Mouse (Mus musculus): ENCODE measurements around the gene Trio.
A peak's percentile ranks its signal among the peaks of the same experiment; 100 is the strongest.

The Trio gene

DNA sequence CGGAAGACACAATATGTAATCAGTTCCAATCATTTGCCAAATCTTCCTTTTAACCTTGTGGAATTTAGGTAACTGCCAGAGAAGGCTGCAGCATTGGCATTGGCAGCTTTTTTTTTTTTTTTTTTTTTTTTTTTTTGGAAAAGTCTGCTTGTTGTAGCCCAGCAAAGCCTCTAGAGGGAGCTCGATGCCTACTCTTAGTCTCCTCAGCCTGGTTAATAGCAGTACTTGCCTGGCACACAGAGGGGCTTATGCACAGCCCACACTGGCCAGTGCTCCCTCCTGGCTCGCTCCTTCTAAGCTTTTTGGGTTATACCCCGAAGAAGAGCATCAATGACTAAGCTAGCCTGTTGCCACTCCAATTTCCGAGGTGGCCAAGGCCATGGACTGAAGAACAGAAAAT, 106.1 kb downstream of the Trio start:
- peak; percentile 69 for DNase-seq

DNA sequence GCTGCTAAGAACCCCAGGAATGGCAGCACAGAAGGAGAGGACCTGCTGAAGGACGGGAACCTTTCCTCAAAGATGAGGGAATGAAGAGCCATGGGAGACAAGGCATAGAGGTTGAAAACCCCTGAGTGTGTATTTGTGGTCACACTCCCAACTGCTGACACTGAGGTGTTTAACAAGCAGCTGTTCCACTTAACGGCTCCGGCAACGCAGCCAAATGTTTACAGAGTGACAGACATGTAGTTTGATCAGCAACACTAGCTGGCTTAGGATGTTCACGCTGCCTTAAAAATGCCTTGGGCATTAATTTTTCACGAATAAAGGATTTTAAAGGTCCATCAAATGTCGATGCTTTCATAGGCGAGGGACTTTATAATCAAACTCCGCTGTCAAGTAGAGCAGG, 106.8 kb downstream of the Trio start:
- no peak for DNase-seq

DNA sequence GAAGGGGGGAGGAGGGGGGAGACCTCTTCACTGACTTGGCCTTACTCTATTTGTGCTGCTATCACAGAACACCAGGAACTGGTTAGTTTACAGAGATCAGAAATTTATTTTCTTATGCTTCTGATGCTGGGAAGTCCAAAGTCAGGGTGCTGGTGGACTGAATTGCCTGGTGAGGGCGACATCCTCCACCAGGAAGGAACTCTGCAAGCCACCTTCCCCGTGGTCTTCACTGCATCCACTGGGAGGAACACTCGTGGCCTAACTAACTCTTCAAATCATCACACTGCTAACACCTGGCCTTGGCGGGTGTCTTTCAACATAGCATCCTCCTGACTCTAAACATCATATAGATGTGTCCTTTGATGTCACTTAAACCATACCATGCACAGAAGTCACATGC, 109.4 kb downstream of the Trio start:
- no peak for DNase-seq

DNA sequence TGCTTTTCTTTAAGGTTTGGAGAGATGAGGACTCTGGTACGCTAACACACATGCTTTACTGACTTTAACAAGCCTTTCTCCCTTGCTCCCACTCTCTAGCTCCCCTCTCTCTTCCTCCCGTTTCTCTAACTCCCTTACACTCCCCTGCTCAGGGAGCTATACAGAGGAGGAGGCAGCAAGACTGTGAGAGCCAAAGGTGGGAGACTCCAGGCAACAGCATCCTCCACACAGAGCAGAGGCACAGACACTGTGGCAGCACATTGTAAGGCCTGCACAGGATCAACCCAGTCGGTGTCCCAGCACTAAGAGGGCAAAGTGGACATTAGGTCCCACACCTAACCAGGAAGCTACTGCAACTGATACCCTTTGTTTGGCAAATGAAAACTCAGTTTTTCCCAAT, 112.6 kb downstream of the Trio start:
- DNase-seq, result no peak

DNA sequence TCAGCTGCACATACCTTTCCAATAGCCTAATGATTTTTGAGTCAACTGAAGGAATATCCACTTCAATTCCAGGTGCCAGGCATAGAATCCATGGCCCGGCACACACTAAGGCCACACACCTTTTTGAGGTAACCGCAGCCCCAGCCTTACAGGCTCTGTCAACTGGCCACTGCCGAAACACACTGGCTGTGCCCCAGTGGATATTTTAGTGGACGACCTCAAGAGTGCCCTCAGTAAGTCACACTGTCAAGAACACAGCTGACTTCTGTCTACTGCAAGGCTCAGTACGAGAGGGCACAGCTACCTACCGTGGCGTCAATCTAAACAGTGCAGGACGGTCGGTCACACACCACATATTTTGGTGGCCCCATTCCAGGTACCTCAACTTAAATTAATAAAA, 114.5 kb downstream of the Trio start:
- DNase-seq, result no peak

DNA sequence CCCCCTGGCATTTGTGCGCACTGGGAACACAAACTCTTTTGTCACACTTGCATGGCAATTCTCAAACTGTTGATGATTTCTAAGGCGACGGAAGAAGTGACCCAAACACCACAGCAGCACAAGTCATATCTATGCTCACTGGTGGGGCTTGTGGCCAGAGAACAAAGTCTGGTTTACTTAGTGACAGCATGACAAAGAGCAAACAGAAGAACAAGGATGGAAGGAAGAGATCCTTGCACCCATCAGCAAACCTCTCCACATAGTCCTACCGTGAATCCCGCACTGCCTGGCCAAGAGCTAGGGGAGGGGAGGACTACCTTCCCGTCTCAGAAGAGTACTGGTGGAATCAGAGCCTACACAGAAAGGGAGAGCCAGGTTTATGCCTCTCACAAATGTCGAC, 115.5 kb downstream of the Trio start:
- DNase-seq, result no peak

DNA sequence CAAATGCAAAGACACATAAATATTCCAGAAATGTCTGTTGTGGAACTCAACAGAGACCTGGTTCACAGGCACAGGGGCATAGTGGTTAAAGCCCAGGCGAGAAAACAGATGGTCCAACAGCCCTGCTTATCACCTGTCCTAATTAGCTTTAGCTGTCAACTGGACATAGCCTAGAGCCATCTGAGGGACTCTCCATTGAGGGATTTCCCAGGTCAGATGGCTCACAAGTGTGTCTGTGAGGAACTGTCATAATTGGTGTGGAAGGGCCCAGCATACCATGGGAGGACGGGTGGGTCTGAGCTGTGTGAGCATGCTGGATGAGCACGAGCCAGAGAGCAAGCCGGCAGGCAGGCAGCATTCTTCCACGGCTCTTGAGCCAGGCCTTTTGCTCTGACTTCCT, 118.0 kb downstream of the Trio start:
- DNase-seq, result no peak

DNA sequence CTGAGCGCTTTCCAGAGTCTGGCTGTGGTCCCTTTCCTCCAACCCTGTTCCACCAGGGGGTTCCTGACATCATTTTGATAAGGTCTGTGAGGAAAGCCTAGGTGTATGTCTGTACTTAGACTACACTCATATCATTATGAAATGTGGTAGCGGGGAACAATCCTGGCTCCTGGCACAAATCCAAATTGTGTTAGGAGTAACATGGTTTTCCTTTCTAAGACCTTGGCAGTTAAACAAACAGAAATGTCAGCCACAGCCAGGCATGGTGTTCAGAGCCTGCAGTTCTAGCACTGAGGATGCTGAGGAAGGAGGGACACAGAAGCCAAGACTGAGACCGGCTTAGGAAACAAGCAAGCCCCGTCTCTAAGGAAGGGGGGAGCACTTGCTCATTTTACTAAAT, 119.2 kb downstream of the Trio start:
- DNase-seq, result no peak

DNA sequence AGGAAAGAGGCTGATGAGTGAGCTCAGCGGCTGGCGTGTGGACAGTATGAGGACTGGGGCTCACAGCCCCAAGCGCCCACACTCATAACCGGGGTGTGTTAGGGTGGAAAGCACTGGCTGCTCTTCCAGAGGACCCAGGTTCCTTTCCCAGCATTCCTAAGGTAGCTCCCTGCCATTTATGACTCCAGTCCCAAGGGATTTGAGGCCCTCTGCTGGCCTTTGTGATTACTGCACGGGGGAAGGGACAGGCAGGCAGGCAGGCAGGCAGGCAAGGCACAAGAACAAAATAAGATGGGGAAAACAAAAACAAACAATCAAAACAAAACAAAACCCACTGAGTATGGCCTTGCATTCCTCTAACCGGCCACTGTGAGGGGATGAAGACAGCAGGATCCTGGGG, 120.3 kb downstream of the Trio start:
- DNase-seq, result peak; percentile 64

DNA sequence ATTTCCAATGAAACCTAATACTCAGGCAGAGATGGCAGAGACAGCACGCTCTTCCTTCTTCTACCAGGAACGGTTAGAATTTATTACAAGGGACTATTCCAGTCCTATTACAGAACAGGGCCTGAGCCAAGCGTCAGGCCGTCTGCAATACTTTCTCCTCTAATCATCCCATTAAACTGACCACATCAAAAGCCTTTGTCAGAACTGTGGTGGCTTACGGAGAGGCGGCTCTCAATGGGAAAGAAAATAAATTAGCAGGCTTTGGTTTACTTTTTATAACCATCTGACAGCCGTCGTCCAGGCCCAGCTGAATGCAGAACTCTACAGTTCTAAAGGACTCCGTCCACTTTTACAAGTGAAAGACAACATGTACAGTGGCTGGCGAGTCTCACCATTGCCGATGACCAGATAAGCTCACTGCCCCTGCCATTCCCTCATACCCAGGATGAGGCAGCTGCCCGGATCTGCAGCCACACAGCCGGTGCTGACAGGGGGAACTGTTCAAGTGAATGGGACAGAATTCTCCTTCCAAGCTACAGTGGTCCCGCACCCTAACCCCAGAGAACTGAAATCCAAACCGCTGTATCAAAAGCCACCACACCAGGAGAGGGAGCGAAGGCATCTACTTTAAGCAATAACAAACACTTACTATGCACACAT, 121.2 kb downstream of the Trio start:
- DNase-seq, result no peak

DNA sequence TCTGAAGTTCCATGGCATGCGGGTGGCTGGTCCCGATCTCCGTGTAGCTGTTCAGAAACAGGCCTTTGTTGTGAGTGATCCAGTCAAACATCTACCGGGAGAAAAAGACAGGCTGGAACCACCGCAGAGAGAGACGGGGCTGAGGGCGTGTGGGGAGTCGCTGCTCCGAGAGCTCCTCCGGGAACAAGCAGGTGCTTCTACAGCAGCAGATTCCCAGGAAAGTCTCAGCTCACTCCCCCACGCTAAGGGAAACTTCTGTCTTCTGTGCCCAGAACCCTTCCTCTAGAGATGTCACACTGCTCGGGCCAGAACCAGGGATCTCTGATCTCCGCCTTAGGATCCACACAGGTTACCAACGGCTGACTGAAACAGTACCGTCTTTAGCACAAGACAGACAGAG, 124.4 kb downstream of the Trio start:
- no peak for DNase-seq

DNA sequence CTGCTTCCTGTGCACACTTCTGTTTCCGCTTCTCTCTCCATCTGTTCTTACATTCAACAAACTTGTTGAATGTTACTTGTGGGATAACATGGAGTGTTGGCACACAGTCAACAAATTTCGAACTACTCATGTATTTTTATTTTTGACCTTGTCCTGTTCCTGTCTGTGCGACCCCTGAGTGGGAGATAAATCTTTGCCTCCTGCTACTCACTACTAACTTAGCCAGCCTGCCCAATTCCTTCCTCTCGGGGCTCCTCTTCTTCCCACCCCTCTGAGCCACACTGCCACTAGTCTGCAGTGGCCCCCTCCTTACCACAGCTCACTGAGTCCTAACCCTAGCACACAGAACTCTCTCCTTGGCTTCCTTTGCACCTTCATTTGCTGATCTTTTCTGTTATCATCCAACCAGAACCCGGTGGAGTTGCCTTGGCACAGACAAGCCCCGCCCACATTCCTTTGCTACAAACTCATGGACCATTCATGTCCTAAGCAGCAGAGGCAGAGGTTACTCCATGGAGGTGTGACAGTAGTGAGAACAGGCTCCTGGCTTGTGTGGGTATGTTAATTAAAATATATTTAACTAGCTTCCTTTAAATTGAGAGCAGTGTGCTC, 126.7 kb downstream of the Trio start:
- DNase-seq, result no peak

DNA sequence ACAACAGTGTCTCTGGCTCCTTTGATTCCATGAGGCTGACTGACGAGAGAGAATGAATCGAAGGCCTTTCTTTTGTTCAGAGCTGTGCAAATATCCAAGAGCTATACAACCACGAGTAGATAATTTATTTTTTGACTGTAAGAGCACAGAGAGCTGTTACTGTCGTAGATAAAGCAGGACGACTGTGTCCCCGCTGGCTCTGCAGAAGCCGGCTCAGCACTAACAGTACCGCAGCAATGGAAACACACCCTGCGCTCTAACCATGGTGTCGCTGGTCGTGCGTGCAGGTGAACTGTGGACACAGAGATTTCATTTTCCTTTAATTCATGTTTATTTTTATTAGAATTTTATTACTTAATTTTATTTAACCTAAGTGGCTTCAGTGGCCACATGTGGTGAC, 131.5 kb downstream of the Trio start:
- no peak for DNase-seq

DNA sequence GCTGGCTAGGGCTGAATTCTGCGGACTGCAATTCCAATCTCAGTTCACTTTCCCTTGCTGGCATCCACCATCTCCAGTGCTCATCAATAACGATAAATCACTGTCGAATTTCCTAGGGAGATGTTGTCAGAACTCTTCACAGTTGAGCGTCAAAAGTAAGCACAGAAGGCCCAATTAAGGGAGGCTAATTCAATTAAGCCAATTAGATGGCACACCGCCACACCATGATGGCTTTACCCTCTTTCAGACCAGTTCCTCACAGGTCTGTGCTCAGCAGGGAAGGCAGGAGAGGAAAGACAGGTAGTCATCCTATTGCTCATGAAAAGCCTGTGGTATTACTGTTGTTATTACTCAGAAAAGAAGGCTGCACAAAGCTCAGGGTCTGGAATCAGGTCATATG, 133.6 kb downstream of the Trio start:
- DNase-seq, result no peak

DNA sequence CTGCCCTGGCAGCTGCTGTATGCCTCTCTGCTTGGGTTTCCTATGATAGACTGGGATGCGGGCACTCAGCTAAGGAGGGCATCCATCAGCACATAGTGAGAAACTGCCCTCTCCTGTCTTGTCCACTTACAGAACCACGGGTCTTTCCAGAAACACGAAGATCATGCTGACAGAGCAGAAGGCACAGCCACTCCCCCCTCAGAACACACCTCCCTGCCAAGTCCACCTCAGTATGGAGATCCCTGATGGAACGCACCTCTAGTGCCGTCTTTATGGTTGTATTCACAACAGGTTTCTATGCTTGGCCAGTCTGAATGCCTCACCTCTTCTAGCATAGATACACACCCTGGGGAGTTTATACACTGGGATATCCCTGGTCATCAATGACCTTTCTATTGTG, 135.0 kb downstream of the Trio start:
- DNase-seq, result no peak

DNA sequence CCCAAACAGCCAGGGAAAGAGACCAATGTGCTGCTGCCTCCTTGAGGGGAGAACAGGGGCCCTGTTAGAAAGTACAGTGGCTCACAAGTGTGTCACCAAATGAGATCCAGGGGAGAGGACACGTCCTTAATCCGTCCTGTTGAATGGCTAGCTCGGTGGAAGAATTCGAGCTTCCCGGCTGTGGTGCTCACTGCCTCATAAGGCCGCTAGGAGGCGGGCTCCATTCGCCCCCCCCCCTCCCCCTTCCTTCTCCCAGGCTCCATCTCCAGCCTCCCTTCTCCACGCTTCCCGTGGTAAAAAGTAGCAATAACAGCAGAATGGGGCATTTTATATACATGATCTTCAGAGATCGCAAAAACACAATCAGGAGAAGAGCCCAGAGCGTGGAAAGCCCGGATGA, 137.5 kb downstream of the Trio start:
- no peak for DNase-seq

DNA sequence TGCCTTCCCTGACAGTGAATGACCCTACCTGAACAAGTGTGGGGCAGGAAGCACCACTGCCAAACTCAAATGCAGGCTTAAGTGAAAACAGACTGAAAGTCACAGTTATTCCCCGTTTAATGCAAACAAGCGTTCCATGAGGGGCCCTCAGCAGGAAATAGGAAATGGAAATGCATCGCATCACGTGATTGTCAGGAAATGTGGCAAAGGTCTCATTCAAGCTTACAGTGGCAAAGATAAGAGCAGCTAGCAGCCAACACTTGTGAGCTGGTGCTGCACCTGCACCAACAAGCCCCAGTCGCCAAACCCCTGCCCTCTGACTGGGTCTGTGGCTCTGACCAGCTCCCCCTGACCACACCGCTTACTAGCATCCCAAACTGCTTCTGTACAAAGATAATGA, 138.7 kb downstream of the Trio start:
- no peak for DNase-seq

DNA sequence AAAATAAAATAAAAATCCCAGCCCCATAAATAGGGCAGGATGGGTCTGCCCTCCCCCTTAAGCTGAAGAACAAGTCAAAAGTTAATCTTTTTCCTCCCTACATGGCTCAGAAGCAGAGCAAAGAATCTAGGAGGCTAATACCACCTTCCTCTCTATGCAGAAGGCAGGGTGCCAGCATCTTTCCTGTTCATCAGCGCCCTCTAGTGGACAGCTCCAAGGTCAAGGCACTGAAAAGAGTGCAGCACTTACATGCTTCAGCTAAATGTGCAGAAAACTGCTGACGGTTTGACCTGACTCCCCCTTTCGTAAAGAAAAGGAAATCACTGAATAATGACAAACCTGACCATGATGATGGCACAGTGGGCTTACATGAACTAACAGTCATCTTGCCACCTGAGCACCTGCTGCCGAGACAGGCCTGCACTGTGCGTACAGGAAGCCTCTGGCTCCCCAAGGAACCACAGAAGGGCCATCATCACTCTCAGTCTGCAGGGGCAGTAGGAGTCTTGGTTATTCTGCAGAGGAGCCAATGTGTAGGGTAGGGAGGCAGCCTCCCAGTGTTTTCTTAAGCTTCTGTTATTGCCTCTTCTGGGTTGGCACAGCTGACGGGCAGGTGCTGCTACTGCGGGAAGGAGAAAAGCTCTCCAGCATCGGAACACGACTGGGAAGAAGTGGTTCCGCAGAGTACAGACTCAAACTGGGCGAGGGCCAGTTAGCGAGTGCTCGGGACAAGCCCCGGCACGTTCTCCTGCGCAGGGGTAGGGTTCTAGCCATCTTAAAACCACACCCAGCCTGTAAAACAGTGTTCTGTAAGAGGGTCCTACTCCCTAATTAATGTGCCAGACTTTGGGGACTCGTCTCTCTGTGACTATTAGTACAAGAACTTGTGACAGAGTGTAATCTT, 141.0 kb downstream of the Trio start:
- peak; percentile 85 for DNase-seq

DNA sequence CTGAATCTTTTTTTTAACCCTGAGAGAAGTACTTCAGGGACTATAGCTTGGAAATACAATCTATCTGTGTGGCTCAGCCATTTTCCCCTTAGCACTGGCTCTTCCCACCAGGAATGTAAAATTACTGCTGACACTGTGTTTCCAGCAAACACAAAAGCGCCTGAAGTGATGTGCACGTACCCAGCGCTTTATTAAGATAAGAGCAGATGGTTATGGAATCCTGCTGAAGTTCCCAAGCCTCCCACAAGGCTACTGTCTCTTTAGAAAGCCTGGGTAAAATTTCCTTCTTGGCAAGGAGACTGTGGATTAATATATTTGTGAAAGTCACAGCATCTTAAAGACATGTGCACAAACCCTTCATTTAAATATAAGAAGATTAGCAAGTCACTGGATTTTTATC, 141.8 kb downstream of the Trio start:
- no peak for DNase-seq

DNA sequence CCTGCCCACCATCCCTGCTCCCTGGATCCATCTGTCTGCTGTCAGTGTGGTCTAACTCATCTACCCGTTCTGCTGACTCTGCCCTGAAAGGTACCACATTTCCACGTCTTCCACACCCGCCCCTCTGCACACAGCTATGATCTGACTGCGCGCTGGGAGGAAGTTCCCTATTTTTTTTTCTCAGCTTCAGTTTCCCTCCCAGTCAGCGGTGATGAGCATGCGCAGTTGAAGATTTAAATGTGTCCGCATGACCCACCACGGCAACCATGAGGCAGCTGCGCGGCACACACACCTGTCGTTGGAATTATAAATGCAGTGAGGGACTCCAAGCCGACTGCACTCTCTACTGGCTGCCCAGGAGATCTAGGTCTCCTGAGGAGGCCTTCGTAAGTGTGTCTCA, 142.8 kb downstream of the Trio start:
- no peak for DNase-seq

DNA sequence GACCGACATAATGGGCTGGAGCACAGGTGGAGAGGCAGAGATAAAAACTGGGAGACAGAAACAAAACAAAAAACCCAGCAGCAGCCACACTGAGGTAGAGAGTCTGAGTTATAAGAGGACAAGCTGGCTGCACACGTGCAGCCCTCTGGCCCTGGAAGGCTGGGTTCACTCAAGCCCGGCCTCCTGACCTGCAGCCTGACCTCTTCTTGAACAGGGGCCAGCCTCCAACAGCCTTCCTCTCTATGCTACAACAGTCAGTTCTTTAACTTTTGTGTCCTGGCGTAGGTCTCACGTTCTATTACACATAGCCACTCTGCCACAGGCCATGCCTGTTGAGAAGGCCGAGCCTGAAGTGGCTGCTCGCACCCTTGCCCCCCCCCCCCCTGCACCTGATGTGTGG, 147.8 kb downstream of the Trio start:
- DNase-seq, result no peak

DNA sequence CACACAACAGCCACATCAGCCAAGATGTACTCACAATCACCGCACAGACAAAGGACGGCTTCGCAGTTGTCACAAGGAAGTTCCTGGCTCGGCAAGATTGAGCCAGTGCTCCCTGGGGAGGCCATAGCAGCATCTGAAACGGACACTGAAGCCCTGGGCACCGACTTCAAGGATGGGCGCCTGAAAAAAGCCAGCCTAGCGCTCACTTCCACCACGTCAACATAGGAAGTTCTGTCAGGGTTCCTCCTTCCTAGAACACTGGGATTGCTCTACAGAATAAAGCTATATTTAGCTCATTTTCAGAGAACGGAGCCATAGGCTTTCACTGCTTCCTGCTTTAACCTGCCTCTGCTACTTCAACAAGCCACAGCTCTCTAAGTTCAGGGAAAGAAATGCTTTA, 149.3 kb downstream of the Trio start:
- no peak for DNase-seq

DNA sequence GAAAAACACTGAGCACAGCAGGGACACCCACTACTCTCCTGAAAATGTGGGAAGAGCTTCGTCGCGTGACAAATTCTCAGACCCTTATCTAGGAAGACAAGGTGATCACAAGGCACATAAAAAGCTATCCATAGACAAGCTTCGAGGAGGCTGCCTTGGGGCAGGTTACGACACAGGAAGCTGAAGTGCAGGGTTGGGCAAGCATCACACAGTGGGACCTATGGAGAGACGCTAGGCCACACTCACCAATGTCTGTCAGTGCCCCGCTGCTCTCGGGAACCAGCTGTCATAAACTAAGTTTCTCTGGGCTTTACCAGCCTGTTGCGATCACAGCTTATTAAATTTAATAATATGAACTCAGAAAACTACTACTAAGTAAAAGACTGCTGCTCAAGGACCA, 149.9 kb downstream of the Trio start:
- DNase-seq, result no peak

DNA sequence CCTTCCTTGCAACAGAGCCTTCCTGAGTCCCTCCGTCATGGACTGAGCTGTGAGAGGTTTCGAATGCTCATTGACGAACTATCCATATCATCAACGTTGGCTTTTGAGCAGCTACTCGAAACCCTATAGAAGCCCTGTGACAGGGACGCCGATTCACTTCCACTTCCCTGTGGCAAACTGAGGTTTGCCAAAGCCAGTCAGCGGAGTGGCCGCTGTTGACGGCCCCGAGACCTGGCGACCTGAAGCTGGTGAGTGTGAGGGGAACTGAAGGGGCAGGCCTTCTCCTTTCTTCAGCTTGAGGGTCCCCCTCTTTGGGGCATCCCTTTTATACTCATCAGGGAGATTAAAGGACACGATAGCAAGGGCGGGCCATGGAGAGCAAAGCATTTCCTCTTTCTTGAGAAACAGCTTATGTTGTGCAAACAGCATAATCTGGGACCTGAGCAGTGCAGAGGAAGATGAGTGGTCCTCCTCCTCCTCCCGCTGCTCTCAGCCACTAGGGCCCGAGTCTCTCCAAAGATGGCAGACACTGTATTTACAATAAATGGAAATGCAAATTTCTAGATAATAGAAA, 151.8 kb downstream of the Trio start:
- no peak for DNase-seq

Data from lung, postnatal 10 days (tissue).